Mouse (Mus musculus) neural tube, embryonic 11.5 days (tissue): ENCODE results near the gene Ufsp2. TPM values are rescaled to one million over a fixed set of nuclear protein-coding genes. Genes with fewer than 3 reads are reported as not detected.

Experiments
- ATAC-seq: fragments of 200-750 bp; cut with Nextera tagmentation; 2 replicates; pipeline ENCODE4 v1.8.0; 2017; ENCODE audit warnings: moderate number of reproducible peaks, mild to moderate bottlenecking, moderate TSS enrichment, moderate library complexity; ENCODE audit not compliant: insufficient read depth, low FRiP score, low TSS enrichment
- DNase-seq: peaks from one replicate; pipeline ENCODE4 v3.0.0-alpha.2; 2015; ENCODE audit warnings: low spot score
- H3K27ac ChIP-seq: fragments of 300-500 bp; sonication (generic); 2 replicates; pipeline ENCODE4 v1.5.1; 2014; ENCODE audit warnings: low read depth, mild to moderate bottlenecking, low read length
- H3K27me3 ChIP-seq: fragments of 300-500 bp; sonication (generic); 2 replicates; pipeline ENCODE4 v1.6.1; 2014; ENCODE audit warnings: mild to moderate bottlenecking, low read length, mixed read lengths; ENCODE audit not compliant: control insufficient read depth, insufficient read depth
- H3K36me3 ChIP-seq: fragments of 300-500 bp; sonication (generic); 2 replicates; pipeline ENCODE4 v1.6.1; 2014; ENCODE audit warnings: mild to moderate bottlenecking, low read length, moderate library complexity, mixed read lengths; ENCODE audit not compliant: control insufficient read depth, insufficient read depth
- H3K4me1 ChIP-seq: fragments of 300-500 bp; sonication (generic); 2 replicates; pipeline ENCODE4 v1.6.1; 2014; ENCODE audit warnings: low read length, mixed read lengths; ENCODE audit not compliant: control insufficient read depth, insufficient read depth
- H3K4me2 ChIP-seq: fragments of 300-500 bp; sonication (generic); 2 replicates; pipeline ENCODE4 v1.6.1; 2014; ENCODE audit warnings: low read depth, mild to moderate bottlenecking, moderate library complexity
- H3K4me3 ChIP-seq: fragments of 300-500 bp; sonication (generic); 2 replicates; pipeline ENCODE4 v1.5.1; 2014; ENCODE audit warnings: low read depth, low read length
- H3K9ac ChIP-seq: fragments of 300-500 bp; sonication (generic); 2 replicates; pipeline ENCODE4 v1.6.1; 2014; ENCODE audit warnings: mild to moderate bottlenecking, low read length
- H3K9me3 ChIP-seq: fragments of 300-500 bp; sonication (generic); 2 replicates; pipeline ENCODE4 v1.6.1; 2016; ENCODE audit warnings: low read length; ENCODE audit not compliant: control insufficient read depth
- WGBS: fragments of 180-500 bp; shearing (Covaris S2); extraction: QIAGEN DNeasy Blood & Tissue Kit; methylation state at CpG from one replicate; pipeline ENCODE4 v1.1.7; 2014; 5-methylcytosine and 5-hydroxymethylcytosine counted together
- polyA plus RNA-seq: library from polyadenylated mRNA; unstranded; fragments of >200 nt; fragmentation: Nextera tagmentation; extraction: Ambion mirVana; gene quantifications from 2 replicates; pipeline ENCODE4 v1.2.1, GENCODE M21; 2014

Gene Ufsp2
- polyA plus RNA-seq, 1 experiment from 2014 or later = 55.7 TPM

DNA sequence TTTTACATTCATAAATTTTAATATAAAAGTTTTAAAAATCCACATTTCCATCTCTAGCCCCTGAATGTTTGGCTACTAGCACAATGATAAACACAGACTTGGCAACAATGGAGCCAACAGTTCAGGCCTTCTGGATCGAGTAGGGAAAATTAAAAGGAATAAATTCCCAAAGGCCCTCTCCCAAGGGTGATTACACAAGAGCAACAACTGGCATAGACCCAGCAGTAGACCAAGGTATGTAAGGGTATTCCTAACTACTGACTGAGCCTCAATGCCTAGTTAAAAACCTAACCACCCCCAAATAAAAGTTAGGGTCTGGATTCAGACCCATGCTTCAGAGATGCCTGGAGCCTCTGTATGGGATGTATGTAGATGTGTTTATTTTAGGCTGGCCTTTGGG lies 64.3 kb downstream of the Ufsp2 start:
- whole genome bisulfite sequencing = 88% methylated on average over 1 of the region's 1 CpGs
- Histone ChIP-seq H3K9ac (no peak overlapping the region), H3K4me1 (no peaks in the 10 kb centered on the region), H3K27me3 (no peaks in the 10 kb centered on the region), H3K27ac (no peak overlapping the region), H3K36me3 (peaks cover 2% of the 10 kb centered on the region; the same call in 1 of the 2 replicates), H3K9me3 (no peaks in the 10 kb centered on the region), H3K4me3 (no peak overlapping the region), H3K4me2 (no peak overlapping the region)
- no peak for DNase-seq
- ATAC-seq = no peak

DNA sequence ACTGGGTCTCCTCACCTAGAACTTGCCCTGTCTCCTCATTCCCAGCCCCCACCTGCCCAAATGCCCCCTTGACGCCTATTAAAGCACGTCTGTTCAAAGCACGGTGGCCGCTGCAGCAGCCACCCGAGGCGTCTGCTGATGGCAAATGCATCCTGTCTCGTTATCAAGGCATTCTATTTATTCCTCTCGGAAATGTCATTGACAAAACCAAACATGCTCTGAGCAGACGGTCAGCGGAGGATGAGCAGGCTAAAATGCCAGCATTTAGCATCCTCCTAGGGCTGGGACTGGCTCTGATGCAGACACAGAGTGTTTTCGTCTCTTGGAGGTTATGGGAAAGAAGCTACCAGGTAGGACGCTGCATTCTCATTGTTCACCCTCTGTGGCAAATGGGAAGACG lies 64.9 kb downstream of the Ufsp2 start:
- H3K9ac ChIP-seq = no peak overlapping the region
- no peaks in the 10 kb centered on the region for H3K27me3 ChIP-seq
- no peaks in the 10 kb centered on the region for H3K9me3 ChIP-seq
- no peak for ATAC-seq
- 75% methylated on average over 13 of the region's 13 CpGs for WGBS
- no peaks in the 10 kb centered on the region for H3K4me1 ChIP-seq
- H3K4me3 ChIP-seq = no peak overlapping the region
- no peak for DNase-seq
- no peak overlapping the region for H3K4me2 ChIP-seq
- H3K36me3 ChIP-seq = peaks cover 2% of the 10 kb centered on the region; the same call in 1 of the 2 replicates
- H3K27ac ChIP-seq = no peak overlapping the region

Other genes with a start within 250 kb of the Ufsp2 start
- 11.3 and 13.1 TPM in 2 replicates for gene Pdlim3, start 90.1 kb upstream of the Ufsp2 start, polyA plus RNA-seq
- not detected in 2 replicates for gene Ccdc110, start 40.9 kb upstream of the Ufsp2 start, polyA plus RNA-seq
- gene 1700029J07Rik, start 276 bp upstream of the Ufsp2 start, polyA plus RNA-seq = 2.3 and 2.9 TPM in 2 replicates
- 0.21 and 0.47 TPM in 2 replicates for gene Lrp2bp, start 23.8 kb downstream of the Ufsp2 start, polyA plus RNA-seq
- gene Ankrd37, start 30.2 kb downstream of the Ufsp2 start, polyA plus RNA-seq = 13.4 and 15.6 TPM in 2 replicates
- 20.1 and 22.1 TPM in 2 replicates for gene Cfap97, start 176.2 kb downstream of the Ufsp2 start, polyA plus RNA-seq
- 6.5 and 8.5 TPM in 2 replicates for gene Snx25, start 176.6 kb downstream of the Ufsp2 start, polyA plus RNA-seq
- 539 and 548 TPM in 2 replicates for gene Slc25a4, start 235.8 kb downstream of the Ufsp2 start, polyA plus RNA-seq